Mouse (Mus musculus) neutrophil, adult 65 days (primary cell): ENCODE results near the gene Nobox. TPM values are rescaled to one million over a fixed set of nuclear protein-coding genes. Genes with fewer than 3 reads are reported as not detected.

Experiments
- total RNA-seq: library from RNA; stranded (reverse); gene quantifications from 2 replicates; pipeline ENCODE4 v1.2.4, GENCODE M21; 2023

Nobox gene
- total RNA-seq: not detected in 2 replicates

GRCm38 (mm10) chr6:43309454-43309853, at the start of gene Nobox:
Gene Nobox, minus strand, starts transcription at chr6:43309554.

GRCm38 (mm10) chr6:43265363-43266041, 43.9 kb downstream of the Nobox start, which contains the start of gene Arhgef5:
Gene Arhgef5, plus strand, starts transcription at chr6:43265582.

Other genes with a start within 250 kb of the Nobox start
- gene Olfr441, start 203.2 kb downstream of the Nobox start, total RNA-seq: not detected in 2 replicates
- not detected in 2 replicates for gene Olfr237-ps1, start 163.0 kb downstream of the Nobox start, total RNA-seq
- not detected in 2 replicates for gene Olfr437, start 146.3 kb downstream of the Nobox start, total RNA-seq
- not detected in 2 replicates for gene Olfr13, start 137.4 kb downstream of the Nobox start, total RNA-seq
- not detected in 2 replicates for gene Olfr435, start 112.4 kb downstream of the Nobox start, total RNA-seq
- not detected in 2 replicates for gene Olfr434, start 96.5 kb downstream of the Nobox start, total RNA-seq
- not detected in 2 replicates for gene Olfr47, start 78.0 kb downstream of the Nobox start, total RNA-seq
- gene Arhgef5, start 44.0 kb downstream of the Nobox start, total RNA-seq: 0.60 and 0.88 TPM in 2 replicates